Mouse (Mus musculus) v-Abl transformed pro-B cells (cell line): ENCODE results near the gene Tbc1d1.

ENCODE experiments used
- in situ Hi-C, 2 experiments: fragments of 400-800 bp; cut with MboI; formaldehyde crosslinking; loops; one replicate each; pipeline ENCODE4 v1.15.1; 2025; ENCODE audit not compliant: unreplicated experiment in 2 of 2

The Tbc1d1 gene

DNA sequence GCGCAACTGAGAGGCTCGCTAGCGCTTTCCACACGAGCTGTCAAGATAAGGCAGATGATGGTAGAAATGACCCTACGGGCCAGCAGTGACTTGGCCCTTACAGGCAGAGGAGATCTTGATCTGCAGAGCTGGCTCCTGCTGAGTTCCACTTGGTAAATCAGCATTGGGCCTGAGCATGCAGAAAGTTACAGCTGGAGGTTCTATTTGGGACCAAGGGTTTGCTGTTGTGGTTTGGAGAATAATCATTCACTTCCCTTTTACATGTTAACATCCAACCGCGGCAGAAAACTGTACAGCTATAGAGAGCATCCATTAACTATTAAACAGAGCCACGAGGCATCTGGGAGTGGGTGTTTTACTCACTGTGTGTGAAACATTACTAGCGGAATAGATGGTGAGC, 111.2 kb downstream of the Tbc1d1 start:
- in situ Hi-C loops = loop anchor here (5.0 kb wide), 4 partner anchors 70 to 360 kb away; no protein-coding TSS in a partner anchor

DNA sequence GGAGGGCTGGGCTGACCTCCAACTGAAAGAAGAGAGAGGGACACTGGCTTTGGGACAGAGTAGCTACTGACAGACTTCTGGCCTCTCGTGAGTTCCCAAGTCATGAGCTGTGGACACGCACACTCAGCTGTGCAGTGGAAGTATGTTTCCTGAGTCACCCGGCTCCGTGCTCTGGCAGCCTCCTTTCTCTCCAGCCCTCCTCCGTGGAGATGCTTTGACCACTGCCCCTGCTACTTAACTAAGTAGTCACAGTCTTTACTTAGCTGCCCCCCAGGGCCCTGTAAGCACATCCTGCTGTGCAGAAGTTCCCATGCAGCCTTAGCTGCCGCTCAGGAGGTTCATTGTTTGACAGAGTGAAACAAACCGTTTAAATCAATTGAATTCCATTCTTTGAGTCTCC, 113.6 kb downstream of the Tbc1d1 start:
- in situ Hi-C loops = loop anchor here (5.0 to 10.0 kb wide), 5 partner anchors 72 to 455 kb away; partner anchors contain the start of gene 0610040J01Rik (in 1 of the 2)

DNA sequence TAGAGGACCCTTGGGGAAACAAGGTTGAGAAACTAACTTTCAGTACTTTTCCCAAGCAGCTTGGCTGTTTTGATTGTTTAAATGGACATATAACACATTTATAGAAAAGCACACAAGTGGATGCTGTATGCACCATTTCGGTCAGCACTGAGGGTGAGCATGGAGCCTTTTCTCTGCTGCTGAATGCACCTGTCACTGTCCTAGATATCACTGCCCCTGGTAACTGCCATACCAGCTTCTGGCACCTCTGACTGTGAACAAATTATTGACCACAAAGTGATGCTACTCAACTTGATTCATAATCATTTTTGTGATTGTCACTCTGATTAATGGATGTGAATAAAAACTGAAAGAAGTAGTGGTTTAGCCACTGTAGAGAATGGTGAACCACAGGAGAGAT, 117.4 kb downstream of the Tbc1d1 start:
- in situ Hi-C loops = loop anchor here in 1 of 2 experiments (10.0 kb wide), 1 partner anchor 459 kb away; the partner anchor contains the start of gene 0610040J01Rik

DNA sequence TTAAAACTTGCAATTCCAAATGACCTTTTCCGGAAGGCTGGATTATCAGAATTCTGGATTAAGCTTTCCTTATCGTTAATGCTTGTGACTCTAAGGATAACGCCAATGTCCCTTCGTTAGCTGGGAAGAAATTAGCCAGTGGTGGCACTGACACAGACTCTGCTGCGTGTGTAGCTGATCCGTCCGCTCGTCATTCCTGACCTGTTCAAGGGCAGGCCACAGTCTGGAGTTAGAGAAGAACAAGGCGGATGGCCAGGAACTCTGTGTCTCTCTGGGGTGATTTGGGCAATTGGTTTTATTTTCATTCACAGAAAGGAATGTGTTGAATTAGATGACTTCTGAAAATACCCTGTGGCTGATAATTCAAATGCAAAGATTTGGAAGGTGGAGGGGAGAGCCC, 118.2 kb downstream of the Tbc1d1 start:
- in situ Hi-C loops = loop anchor here in 1 of 2 experiments (10.0 kb wide), 1 partner anchor 459 kb away; the partner anchor contains the start of gene 0610040J01Rik

DNA sequence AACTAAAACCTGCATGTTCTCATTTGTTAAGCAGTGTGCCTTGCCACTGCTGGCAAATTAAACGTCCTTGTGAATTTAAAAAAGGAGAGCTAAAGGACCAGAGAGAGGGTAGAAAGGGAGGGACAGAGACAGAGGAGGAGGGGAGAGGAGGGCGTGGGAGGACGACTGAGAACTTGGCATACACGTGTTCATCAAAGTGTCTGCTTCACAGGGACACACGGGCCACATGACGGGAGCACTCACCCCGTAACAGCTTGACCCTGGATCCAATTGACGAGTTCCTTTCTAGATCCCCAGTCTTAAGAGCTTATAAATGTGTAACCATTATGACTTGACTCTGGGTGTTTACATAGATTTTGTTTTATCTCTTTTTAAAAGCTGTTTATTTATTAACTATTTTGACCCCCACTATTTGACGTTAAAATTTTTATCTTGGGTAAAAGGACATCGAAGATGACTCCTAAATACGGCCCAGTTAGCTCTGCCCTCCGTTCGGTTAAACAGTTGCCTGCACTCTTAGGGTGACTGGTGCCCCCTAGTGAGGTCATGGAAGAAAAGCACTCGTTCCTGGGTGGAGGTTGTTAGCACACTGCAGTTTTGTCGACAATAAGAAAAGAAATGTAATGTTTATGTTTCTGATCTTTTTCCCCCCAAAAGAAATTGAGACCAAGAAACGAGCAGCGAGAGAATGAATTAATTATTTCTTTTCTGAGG, 118.8 kb downstream of the Tbc1d1 start:
- in situ Hi-C loops = loop anchor here (5.0 to 10.0 kb wide), 3 partner anchors 198 to 460 kb away; partner anchors contain the start of gene 0610040J01Rik (in 1 of the 2)

DNA sequence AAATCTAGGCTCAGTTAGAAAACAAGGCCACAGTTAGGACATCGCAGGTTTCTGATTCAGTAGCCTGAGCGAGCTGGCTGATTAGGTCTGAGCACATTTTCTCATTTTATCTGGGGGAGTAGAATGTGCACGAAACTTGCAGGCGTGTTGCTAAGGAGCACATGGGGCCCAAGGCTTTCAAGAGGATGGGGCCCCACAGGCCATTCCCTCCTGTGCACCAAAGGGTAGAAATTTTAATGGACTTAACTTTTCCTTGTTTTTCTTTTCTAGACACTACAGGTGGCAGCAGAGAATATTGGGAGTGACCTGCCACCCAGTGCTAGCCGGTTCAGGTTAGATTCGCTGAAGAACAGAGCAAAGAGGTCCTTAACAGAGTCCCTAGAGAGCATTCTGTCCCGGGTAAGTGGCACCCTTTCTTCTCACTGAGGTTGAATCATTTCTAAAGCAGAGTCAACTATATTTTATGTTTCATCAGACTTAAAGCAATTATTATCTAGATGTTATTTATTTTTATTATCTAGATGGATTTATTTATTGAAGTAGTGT, 121.6 kb downstream of the Tbc1d1 start:
- in situ Hi-C loops = loop anchor here (5.0 to 10.0 kb wide), 3 partner anchors 200 to 463 kb away; partner anchors contain the start of gene 0610040J01Rik (in 1 of the 2)

DNA sequence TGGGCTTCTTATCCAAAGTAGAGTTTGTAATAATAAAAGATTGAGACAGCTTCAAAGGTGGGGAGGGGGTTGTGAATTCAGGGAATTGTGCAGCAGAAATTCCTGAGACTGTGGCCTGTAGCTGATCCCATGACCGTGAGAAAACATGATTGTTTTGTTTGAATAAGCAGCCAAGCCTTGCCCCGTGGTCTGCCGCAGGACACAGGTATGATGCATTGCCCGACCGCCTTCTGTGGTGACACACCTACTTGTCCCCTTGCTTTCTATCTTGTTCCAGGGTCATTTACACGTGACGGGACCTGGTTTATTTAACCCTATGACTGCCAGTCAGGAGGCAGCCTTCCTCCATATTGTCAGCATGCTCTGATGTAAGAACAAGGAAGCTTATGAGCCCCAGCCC, 123.6 kb downstream of the Tbc1d1 start:
- in situ Hi-C loops = loop anchor here (5.0 to 10.0 kb wide), 4 partner anchors 202 to 465 kb away; partner anchors contain the start of gene 0610040J01Rik (in 1 of the 2)

DNA sequence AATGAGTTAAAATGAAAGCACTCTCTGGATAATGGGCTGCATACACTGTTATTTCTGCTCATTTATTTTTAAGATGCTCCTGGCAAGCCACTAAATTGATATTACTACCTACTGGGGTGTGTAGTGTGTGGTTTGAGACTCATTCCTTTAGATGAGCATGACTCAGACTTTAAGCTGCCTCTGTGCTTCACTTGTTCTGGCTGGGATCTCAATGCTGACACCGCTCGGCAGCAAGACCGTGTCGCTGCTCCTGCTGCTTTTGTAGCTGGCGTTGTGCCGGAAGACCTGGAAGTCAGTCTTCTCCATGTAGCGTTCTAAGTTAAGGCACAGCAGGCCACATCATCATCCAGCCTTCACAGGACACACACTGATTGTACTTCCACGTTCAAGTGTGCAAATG, 124.1 kb downstream of the Tbc1d1 start:
- in situ Hi-C loops = loop anchor here (10.0 kb wide), 1 partner anchor 225 kb away; no protein-coding TSS in a partner anchor

DNA sequence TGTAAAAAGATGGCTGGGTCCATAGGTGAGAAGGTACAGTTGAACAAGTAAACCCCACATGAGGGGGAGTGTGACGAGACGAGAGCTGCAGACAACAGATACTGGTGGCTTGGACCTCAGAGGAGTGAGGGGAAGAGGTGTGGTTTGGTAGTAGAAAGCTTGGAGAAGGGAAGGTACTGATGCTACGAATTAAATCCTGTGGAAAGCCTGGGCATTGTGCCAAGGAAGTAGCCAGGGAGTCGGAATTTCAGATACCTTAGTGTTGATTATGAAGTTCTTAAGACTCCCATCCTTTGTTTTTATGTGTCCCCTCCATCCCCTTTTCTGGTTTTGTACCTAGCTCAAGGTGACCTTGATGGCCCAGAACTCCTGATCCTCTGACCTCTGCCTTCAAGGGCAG, 124.5 kb downstream of the Tbc1d1 start:
- in situ Hi-C loops = loop anchor here (10.0 kb wide), 1 partner anchor 224 kb away; no protein-coding TSS in a partner anchor

DNA sequence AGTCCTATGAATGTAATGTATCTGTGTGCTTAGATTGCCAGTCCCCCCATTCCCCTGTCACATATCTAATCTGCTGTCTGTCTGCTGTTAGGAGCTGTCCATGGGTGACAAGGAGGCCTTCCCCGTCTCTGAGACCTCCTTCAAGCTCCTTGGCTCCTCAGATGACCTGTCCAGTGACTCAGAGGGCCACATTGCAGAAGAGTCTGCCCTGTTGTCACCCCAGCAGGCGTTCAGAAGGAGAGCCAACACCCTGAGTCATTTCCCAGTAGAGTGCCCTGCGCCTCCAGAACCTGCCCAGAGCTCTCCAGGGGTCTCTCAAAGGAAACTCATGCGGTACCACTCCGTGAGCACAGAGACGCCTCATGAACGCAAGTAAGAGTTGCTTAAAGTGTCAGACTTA, 125.6 kb downstream of the Tbc1d1 start:
- in situ Hi-C loops = loop anchor here (10.0 kb wide), 1 partner anchor 223 kb away; no protein-coding TSS in a partner anchor

DNA sequence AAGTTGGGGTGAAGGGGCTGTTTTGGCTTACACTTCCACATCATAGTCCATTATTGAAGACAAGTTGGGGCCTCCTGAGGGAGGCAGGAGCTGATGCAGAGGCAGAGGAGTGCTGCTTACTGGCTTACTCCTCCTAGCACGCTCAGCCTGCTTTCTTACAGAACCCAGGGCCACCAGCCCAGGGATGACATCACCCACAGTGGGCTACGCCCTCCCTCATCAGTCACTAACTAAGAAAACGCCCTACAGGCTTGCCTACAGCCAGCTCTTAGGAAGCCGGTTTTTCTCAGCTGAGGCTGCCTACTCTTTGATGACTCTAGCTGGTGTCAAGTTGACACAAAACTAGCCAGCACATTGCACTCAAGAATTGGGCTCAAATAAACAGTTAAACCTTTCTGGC, 126.5 kb downstream of the Tbc1d1 start:
- in situ Hi-C loops = loop anchor here (10.0 kb wide), 1 partner anchor 222 kb away; no protein-coding TSS in a partner anchor

DNA sequence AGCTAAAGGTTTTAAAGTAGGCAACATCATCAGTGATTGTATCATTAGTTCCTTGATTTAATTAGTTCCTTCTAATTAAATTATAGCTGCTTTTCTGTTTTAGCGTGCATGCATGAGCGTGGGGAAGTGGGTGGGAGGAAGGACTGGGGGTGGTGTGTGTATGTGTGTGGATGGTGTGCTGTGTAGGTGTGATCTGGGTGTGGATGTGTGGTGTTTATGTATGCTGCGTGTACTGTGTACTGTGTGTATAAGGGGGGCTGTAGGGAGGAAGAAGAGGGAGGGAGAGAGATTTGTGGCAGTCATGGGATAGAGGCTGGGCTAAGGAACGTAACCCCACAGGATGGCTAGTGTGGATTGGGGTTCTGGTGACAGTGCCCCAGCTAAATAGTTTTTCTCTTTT, 129.2 kb downstream of the Tbc1d1 start:
- in situ Hi-C loops = loop anchor here (5.0 to 10.0 kb wide), 3 partner anchors 97 to 527 kb away; no protein-coding TSS in a partner anchor

DNA sequence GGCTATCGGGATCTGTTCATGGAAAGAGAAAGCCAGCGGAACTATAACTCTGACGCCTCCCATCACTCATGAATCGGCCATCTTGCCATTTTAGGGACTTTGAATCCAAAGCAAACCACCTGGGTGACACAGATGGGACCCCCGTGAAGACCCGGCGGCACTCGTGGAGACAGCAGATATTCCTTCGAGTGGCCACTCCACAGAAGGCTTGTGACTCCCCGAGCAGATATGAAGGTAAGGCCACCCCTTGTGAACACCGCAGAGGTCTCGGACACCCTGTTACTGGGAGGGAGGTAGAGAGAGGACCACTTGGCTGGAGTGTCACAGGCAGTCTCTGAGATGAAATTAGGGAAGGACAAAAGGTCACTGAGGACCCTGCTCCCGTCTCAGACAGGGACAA, 129.7 kb downstream of the Tbc1d1 start:
- in situ Hi-C loops = loop anchor here (5.0 to 10.0 kb wide), 3 partner anchors 96 to 526 kb away; no protein-coding TSS in a partner anchor

DNA sequence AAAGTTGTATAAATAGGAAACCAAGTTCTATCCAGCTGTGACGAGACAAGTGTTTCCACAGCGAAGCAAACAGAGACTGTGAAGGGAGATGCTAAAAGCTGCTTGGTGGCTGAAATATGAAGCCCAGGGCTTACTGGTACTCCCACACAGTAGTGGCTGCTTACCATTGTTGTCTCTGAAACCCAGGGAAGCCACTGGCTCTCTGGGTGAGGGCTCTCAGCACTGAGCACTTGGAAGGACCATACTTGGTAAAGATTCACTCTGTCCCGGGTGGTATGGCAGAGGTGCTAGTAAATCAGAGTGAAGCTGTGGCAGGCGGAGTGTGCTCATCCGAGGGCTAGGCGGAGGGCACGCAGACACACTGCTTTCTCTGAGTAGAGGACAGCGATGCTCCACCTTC, 131.2 kb downstream of the Tbc1d1 start:
- in situ Hi-C loops = loop anchor here (5.0 to 10.0 kb wide), 3 partner anchors 95 to 525 kb away; no protein-coding TSS in a partner anchor

DNA sequence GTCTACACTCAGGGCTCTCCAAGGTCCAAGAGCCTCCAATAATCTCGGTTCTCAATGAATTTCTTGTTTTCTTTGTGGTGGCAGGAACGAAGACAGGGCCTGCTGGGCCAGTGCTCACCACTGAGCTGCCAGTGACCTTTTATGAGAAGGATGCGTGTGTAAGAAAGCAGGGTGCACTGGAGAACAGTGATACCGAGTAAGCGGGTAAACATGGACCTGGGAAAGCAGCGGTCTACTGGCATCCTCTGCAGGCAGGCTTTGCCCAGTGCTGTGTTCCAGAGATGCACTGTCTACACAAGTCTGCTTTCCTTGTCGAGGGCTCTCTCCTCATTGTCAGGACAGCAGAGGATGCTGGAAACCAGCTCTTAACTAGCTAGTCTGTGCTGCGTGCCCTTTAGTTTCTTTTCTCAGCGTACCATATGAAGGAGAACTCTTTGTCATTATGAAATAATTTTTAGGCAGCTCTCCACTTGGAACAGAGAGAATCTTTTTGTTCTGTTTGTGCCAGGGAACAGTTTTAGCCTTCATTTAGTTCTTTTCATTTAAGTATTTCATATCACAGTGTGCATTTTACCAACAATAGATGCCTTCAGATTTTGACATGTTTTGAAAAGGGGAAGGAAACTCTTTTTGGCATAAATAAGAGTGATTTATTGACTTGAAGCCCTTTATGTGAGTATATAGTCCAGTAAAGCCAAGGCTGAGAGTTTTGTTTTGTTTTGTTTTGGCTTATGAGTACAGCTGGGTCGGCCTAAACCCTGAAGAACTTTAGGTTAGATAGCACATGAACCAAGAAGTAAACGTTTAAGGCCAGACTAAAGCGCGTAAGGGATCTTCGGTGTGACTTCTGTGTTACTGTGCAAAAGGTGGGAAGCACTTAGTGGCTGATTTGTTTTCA, 132.2 kb downstream of the Tbc1d1 start:
- in situ Hi-C loops = loop anchor here (5.0 to 10.0 kb wide), 3 partner anchors 94 to 524 kb away; no protein-coding TSS in a partner anchor

DNA sequence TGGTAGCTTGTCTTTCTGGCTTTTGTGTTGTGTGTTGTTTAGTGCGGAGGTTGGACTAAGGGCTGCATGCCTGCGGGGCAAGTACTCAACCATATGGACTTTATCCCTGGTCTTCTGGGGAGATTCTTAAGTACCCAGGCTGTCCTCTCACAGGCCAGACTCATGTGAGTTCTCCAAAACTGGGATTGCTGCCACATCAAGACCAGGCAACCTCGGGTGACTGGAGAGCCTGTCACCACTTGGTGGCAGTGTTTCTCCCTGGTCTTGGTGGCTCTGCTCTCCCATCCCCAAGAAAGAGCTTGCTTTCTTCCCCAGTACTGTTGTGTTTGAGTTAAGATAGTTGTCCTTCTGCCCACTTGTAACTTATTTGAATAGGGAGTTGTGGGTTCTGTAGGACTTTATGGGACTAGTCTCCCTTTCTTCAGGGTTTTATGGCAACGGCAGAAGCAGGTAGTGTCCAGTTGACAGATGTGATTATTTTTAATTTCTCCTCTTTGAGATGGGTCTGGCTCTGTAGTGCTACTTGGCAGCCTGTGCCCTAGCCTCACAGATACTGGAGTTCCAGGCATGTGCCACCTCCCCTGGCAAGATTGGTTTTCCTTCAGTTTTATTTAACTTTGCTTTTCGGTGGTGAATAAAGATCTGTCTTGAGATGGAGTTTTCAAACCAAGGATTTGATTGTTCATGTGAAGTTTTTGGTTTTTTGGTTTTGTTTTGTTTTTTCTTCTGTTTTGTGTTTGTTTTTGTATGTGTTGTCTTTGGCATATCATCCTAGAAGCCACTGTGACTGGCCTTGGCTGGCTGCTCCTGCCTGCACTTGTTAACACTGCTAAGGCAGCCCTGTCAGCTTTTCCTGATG, 133.3 kb downstream of the Tbc1d1 start:
- in situ Hi-C loops = loop anchor here (5.0 to 10.0 kb wide), 3 partner anchors 93 to 523 kb away; no protein-coding TSS in a partner anchor

DNA sequence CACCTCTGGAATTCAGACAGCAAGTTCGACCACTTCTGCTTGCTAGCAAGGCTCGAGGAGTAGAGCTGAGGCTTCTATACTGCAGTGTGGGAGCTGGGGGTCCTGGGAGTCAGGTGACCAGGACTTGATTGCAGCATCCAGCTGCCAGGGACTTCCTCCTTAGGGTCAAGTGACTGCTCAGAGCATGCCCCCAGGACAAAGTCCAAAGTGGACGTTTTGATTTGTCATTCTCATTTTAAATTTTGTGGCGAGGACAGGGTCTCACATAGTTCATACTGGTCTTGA, 133.9 kb downstream of the Tbc1d1 start:
- in situ Hi-C loops = loop anchor here in 1 of 2 experiments (5.0 kb wide), 1 partner anchor 92 kb away; no protein-coding TSS in a partner anchor

DNA sequence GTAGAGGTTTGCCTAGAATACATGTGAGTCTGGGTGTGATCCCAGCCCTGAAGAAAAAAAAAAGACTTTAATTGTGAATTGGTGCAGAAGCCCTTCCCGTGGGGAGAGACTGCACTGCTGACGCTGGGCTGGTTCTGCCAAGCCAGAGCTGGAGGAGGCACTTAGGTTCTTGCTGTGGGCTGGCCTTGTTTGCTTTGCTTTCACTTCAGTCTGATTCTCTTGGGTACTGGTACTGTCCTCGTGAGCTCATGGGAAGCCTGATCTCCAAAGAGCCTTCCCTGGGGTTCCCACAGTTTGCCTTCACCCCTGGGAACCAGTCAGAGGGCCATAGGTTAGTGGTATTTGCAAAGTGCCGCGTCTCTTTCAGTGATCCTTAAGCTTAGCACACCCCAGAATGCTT, 135.6 kb downstream of the Tbc1d1 start:
- in situ Hi-C loops = loop anchor here in 1 of 2 experiments (5.0 kb wide), 1 partner anchor 91 kb away; no protein-coding TSS in a partner anchor

DNA sequence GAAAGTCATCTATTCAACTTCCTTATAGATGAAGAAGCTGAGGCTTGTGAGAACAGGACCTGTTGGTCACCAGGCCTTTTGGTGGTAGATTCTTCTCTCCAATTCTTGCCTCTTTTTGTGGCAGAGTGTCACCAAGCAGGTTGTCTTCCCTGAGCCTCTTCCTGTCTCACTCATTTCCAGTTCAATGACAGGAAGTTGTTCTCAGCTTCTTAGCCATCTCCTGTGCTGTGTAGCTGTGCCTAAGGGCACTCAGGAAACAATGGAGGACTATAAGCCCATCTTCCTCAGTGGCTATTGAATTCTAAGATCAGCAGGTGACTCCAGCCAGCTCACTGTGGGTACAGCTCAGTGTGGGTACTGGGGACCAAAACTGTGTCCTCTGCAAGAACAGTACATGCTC, 139.5 kb downstream of the Tbc1d1 start:
- in situ Hi-C loops = no loop called here
